13 mouse cellular contexts compared by ENCODE assay signal in genomic region chr6:121102941-121103340, GRCm38 (mm10). TPM values are rescaled to one million over a fixed set of nuclear protein-coding genes. Genes with fewer than 3 reads are reported as not detected.
A peak's percentile ranks its signal among the peaks of the same experiment; 100 is the strongest.
DNase-seq lines count a peak whose midpoint lies in the region; TF ChIP-seq lines count a peak whose summit lies in the region.
"Had no signal": no experiment of that assay in that cellular context is flagged by ENCODE, and none has a peak within 500 bp of the region (broad histone marks: within the 10 kb centered on the region; RNA-seq: fewer than 3 reads in every experiment).

No protein-coding gene starts in this region.

- TF ChIP-seq CTCF in gastrocnemius, adult 2 months (IDR thresholded peaks at IDR 0.05), result no peak

- H3K27ac ChIP-seq in gastrocnemius, adult 2 months, result peak overlapping the region; percentile 84
- H3K27ac ChIP-seq: embryonic facial prominence, embryonic 10.5 days; hindbrain, embryonic 15.5 days; kidney, embryonic 15.5 days had no signal

- intact Hi-C loops in gastrocnemius, adult 2 months (cut with DNase I), result no loop called here
- intact Hi-C loops in left cerebral cortex, postnatal 4 days (cut with DNase I), result loop anchor here (10.0 kb wide), 1 partner anchor 78 kb away; no protein-coding TSS in a partner anchor

- DNase-seq in gastrocnemius, adult 2 months, result peak; percentile 84
- no peak for DNase-seq in gastrocnemius, postnatal 4 days (ENCODE audit: low spot score in 2 of 2)
- DNase-seq in ovary, adult 18-20 months (ENCODE audit: low spot score), result peak; percentile 62
- no peak for DNase-seq in ovary, postnatal 14 days (ENCODE audit: low spot score)
- DNase-seq in brain, adult 2 months (ENCODE audit: low read depth, low spot score), result peak; percentile 74
- no peak for DNase-seq in left cerebral cortex, postnatal 4 days
- no peak for DNase-seq in retina, postnatal 1 day
- DNase-seq: midbrain, embryonic 14.5 days; right cerebral cortex, postnatal 25 days; thymus, postnatal 36 days had no signal

- peak overlapping the region; percentile 31 for H3K4me3 ChIP-seq in gastrocnemius, adult 2 months
- H3K4me3 ChIP-seq: embryonic facial prominence, embryonic 10.5 days; hindbrain, embryonic 15.5 days; kidney, embryonic 15.5 days had no signal

RNA-seq across cellular contexts. Expression of gene Mical3, which starts 27.9 kb away (rescaled TPM):
- total RNA-seq in gastrocnemius, adult 2 months (2021), result 10 to 100 TPM; 53.3 to 71.9 TPM
- total RNA-seq in gastrocnemius, postnatal 4 days (2021), result 100 to 1,000 TPM in 1 of 2 experiments, 10 to 100 TPM in 1; 99.9 to 103 TPM
- total RNA-seq in left cerebral cortex, postnatal 4 days (2021), result 100 to 1,000 TPM; 149 to 156 TPM

Comparison
In these comparisons a context has a peak if more than half of its experiments do, and no peak if none do; other contexts are left out.
1. DNase-seq: peak in gastrocnemius, adult 2 months (single experiment), ovary, adult 18-20 months (single experiment) and brain, adult 2 months (single experiment); none in gastrocnemius, postnatal 4 days (0 of 2), ovary, postnatal 14 days (single experiment), left cerebral cortex, postnatal 4 days (single experiment) and retina, postnatal 1 day (single experiment).